Mouse (Mus musculus) kidney, postnatal 14 days (tissue): ENCODE results near the gene Olfr948.

Source experiments
- DNase-seq: peaks from one replicate; pipeline ENCODE4 v3.0.0; 2022; ENCODE audit warnings: mixed read lengths

Olfr948 gene

GRCm38 (mm10) chr9:39325945-39326344, at the start of gene Olfr948:
Olfr948 (minus strand) TSS chr9:39326045.
- DNase-seq: no peak

DNA sequence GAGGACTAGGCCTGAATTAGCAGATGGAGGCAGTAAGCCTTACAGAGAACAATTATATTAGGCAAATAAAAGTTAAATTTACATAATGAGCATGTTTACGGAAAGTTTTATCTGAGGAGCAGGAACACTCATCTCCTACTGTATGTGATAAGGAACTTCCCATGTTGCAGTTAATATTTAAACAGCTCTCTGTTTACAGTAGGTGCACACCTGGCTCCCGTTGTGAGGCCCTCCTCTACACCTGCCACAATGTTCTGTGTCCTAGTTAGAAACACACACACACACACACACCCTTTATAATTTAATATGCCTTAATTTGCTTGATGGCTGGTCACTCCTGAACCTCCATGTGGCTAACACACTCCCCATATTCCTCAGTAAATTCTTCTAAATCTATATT, 38.7 kb downstream of the Olfr948 start:
- DNase-seq: no peak

DNA sequence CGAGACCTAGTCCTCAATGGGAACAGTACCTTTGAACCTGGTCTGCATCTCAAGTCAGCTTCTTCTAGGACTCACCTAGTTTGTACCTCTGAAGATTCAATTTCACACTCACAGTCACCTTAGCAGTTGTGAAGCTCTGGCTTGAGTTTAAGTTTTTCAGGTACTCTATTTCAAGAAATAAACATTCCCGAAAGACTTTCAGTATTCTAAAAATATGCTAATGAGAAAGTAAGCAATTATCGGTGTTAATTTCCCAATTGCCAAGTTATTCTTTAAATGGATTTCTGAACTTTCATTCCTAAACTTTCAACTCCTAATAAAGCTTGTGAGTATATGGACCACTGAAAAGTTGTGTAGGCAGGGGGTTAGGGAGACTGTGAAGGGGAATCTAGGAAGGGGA, 49.1 kb downstream of the Olfr948 start, which contains the start of gene Olfr945:
TSS of gene Olfr945 (minus strand) at position 101 of the 400 bp plus-strand sequence.
- DNase-seq: no peak
